Comparison of ENCODE assay signal across 30 mouse cellular contexts in the genomic region with DNA sequence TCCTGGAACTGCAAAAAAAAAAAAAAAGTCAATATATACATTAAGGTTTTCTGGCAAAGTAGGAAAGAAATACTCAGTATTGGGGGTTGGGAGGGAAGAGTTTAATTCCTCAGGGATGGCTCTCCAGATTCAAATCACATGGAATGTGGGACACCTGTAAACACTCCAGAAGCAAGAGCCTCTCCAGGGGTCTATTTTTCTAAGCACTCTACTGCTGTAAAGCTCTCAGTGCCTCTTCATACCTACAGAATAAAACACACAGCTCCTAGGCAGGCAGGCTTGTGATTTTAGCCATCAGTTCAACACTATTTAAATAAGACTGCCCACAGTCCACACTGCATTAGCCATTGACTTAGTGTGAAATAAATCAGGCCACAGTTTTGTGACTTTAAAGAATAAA. TPM values are rescaled to one million over a fixed set of nuclear protein-coding genes. Genes with fewer than 3 reads are reported as not detected.
DNase-seq lines count a peak whose midpoint lies in the region; ATAC-seq and TF ChIP-seq lines count a peak whose summit lies in the region.
"Had no signal": no experiment of that assay in that cellular context is flagged by ENCODE, and none has a peak within 500 bp of the region (broad histone marks: within the 10 kb centered on the region; RNA-seq: fewer than 3 reads in every experiment).

No protein-coding gene starts in this region.

- in situ Hi-C loops in CH12.LX (cut with MboI; ENCODE audit: low pct_ligation_motif_present, low pct_unique_long_range_greater_than_20kb, low sequenced_read_pairs) = no loop called here

- peaks cover 11% of the 10 kb centered on the region for H3K36me3 ChIP-seq in heart, embryonic 13.5 days
- H3K36me3 ChIP-seq in CH12.LX (replicated peaks in 1 of 2; ENCODE audit: control insufficient read depth in 1 of 2, insufficient read depth in 1 of 2, low read length in 1 of 2) = no peaks in the 10 kb centered on the region
- H3K36me3 ChIP-seq: liver, embryonic 12.5 days; midbrain, embryonic 12.5 days; neural tube, embryonic 12.5 days had no signal

- no peaks in the 10 kb centered on the region for H3K79me2 ChIP-seq in CH12.LX (replicated peaks; ENCODE audit: control insufficient read depth, extremely low read depth, insufficient read depth, poor library complexity, severe bottlenecking)

- no peak for TF ChIP-seq EP300 in CH12.LX (IDR thresholded peaks at IDR 0.05; ENCODE audit: low read length)

- intact Hi-C loops in heart, postnatal 36 days (cut with DNase I) = no loop called here

- peaks cover 3% of the 10 kb centered on the region; the same call in 1 of the 2 replicates for H3K9me3 ChIP-seq in heart, embryonic 13.5 days
- peaks cover 6% of the 10 kb centered on the region for H3K9me3 ChIP-seq in CH12.LX (replicated peaks; ENCODE audit: low read length)
- H3K9me3 ChIP-seq: liver, embryonic 12.5 days; midbrain, embryonic 12.5 days; neural tube, embryonic 12.5 days had no signal

- no peak for TF ChIP-seq CTCF in lung, adult 2 months (IDR thresholded peaks at IDR 0.05; ENCODE audit: insufficient read depth, low read length)
- TF ChIP-seq CTCF in CH12.LX (conservative IDR thresholded peaks at IDR 0.05 in 1 of 2, IDR thresholded peaks at IDR 0.05 in 1 of 2; ENCODE audit: low read depth in 2 of 2, low read length in 2 of 2) = no peak
- no peak for TF ChIP-seq CTCF in bone marrow, adult 2 months (IDR thresholded peaks at IDR 0.05; ENCODE audit: control insufficient read depth, insufficient read depth, low read length)

- no peak for DNase-seq in heart, postnatal 36 days
- peak; percentile 9 for DNase-seq in lung, adult 2 months
- no peak for DNase-seq in lung, adult 18-20 months
- DNase-seq in CH12.LX (ENCODE audit: extremely low read depth) = no peak
- no peak for DNase-seq in ovary, postnatal 10 days (ENCODE audit: low spot score)
- DNase-seq: adrenal gland, adult 2 months; adrenal gland, postnatal 36 days; cerebellum, adult 2 months; cerebellum, postnatal 14 days; forebrain, postnatal 0 days; kidney, adult 2 months; kidney, postnatal 4 days; layer of hippocampus, postnatal 36 days; left cerebral cortex, postnatal 4 days; right cerebral cortex, postnatal 4 days had no signal

- H3K27me3 ChIP-seq in heart, embryonic 13.5 days (replicated peaks) = no peaks in the 10 kb centered on the region
- peaks cover 40% of the 10 kb centered on the region for H3K27me3 ChIP-seq in CH12.LX (replicated peaks)
- H3K27me3 ChIP-seq: liver, embryonic 12.5 days; midbrain, embryonic 12.5 days; neural tube, embryonic 12.5 days had no signal

- H3K4me2 ChIP-seq in heart, embryonic 13.5 days = no peak overlapping the region
- peak overlapping the region; percentile 99; the same call in 1 of the 2 replicates for H3K4me2 ChIP-seq in CH12.LX (ENCODE audit: insufficient read depth, low read depth, poor library complexity, severe bottlenecking)
- H3K4me2 ChIP-seq: hindbrain, embryonic 14.5 days; liver, embryonic 12.5 days; midbrain, embryonic 12.5 days; neural tube, embryonic 12.5 days had no signal

- no peak for TF ChIP-seq RAD21 in CH12.LX (IDR thresholded peaks at IDR 0.05; ENCODE audit: low read depth, low read length)

- no peak overlapping the region for H3K4me3 ChIP-seq in heart, embryonic 13.5 days
- no peak overlapping the region for H3K4me3 ChIP-seq in lung, adult 2 months (replicated peaks; ENCODE audit: extremely low read depth, low read depth, low read length)
- no peak overlapping the region for H3K4me3 ChIP-seq in CH12.LX (replicated peaks in 1 of 3; ENCODE audit: low read depth in 2 of 3, low read length in 2 of 3, poor library complexity in 1 of 3)
- H3K4me3 ChIP-seq in bone marrow, adult 2 months (replicated peaks; ENCODE audit: control insufficient read depth, low read depth, low read length) = no peak overlapping the region
- H3K4me3 ChIP-seq: erythroblast, embryonic 14.5 days; liver, embryonic 12.5 days; megakaryocyte, embryonic 14.5 days; midbrain, embryonic 12.5 days; myocyte; neural tube, embryonic 12.5 days had no signal

- ATAC-seq in heart, embryonic 13.5 days (ENCODE audit: extremely low read depth, insufficient number of reproducible peaks, low FRiP score, low TSS enrichment) = no peak
- ATAC-seq: activated CD4-positive, CD25-positive, alpha-beta regulatory T cell, adult 4 months; forebrain, postnatal 0 days; inflammation-experienced regulatory T-cells, adult 6 months; liver, embryonic 12.5 days had no signal

- H3K27ac ChIP-seq in heart, embryonic 13.5 days (replicated peaks) = peak overlapping the region; percentile 61
- no peak overlapping the region for H3K27ac ChIP-seq in CH12.LX (ENCODE audit: insufficient read depth, low read depth)
- peak overlapping the region; percentile 9; the same call in 1 of the 2 replicates for H3K27ac ChIP-seq in bone marrow, adult 2 months (ENCODE audit: control insufficient read depth, insufficient read depth, low read depth, low read length, poor library complexity)
- H3K27ac ChIP-seq: hindbrain, embryonic 14.5 days; kidney, postnatal 0 days; liver, embryonic 12.5 days; midbrain, embryonic 12.5 days; neural tube, embryonic 12.5 days had no signal

- dilution Hi-C loops in CH12.LX (cut with MboI; ENCODE audit: extremely low pct_ligation_motif_present, extremely low pct_unique_long_range_greater_than_20kb, low sequenced_read_pairs) = no loop called here

- H3K9ac ChIP-seq in heart, embryonic 13.5 days = no peak overlapping the region
- no peak overlapping the region for H3K9ac ChIP-seq in CH12.LX (ENCODE audit: insufficient read depth, low read depth)
- H3K9ac ChIP-seq: forebrain, postnatal 0 days; hindbrain, embryonic 14.5 days; liver, embryonic 12.5 days; liver, postnatal 0 days; midbrain, embryonic 12.5 days; neural tube, embryonic 12.5 days had no signal

- TF ChIP-seq POLR2A in lung, adult 2 months (IDR thresholded peaks at IDR 0.05; ENCODE audit: borderline replicate concordance, extremely low read depth, low read depth, low read length) = no peak
- TF ChIP-seq POLR2A in CH12.LX (IDR thresholded peaks at IDR 0.05; ENCODE audit: low read depth, low read length) = no peak
- no peak for TF ChIP-seq POLR2A in bone marrow, adult 2 months (IDR thresholded peaks at IDR 0.05; ENCODE audit: borderline replicate concordance, control insufficient read depth, low read depth, low read length)

- peaks cover 58% of the 10 kb centered on the region for H3K4me1 ChIP-seq in heart, embryonic 13.5 days
- no peaks in the 10 kb centered on the region; the same call in 1 of the 2 replicates for H3K4me1 ChIP-seq in lung, adult 2 months (ENCODE audit: control insufficient read depth, insufficient read depth, low read length)
- H3K4me1 ChIP-seq in CH12.LX (ENCODE audit: control insufficient read depth in 1 of 2, insufficient read depth in 2 of 2) = peaks cover 9 to 33% of the 10 kb centered on the region in 2 experiments
- H3K4me1 ChIP-seq in bone marrow, adult 2 months (ENCODE audit: control insufficient read depth, insufficient read depth, low read length) = no peaks in the 10 kb centered on the region
- H3K4me1 ChIP-seq: liver, embryonic 12.5 days; megakaryocyte, embryonic 14.5 days had no signal

TF ChIP-seq in CH12.LX, 34 proteins besides CTCF, POLR2A, EP300 and RAD21:
- TF ChIP-seq ZKSCAN1 (IDR thresholded peaks at IDR 0.05; ENCODE audit: borderline replicate concordance, low read depth, low read length) (no peak), CHD2 (IDR thresholded peaks at IDR 0.05; ENCODE audit: low read length) (no peak), MAX (IDR thresholded peaks at IDR 0.05; ENCODE audit: low read length) (no peak), MEF2A (IDR thresholded peaks at IDR 0.05; ENCODE audit: borderline replicate concordance, low read depth, low read length) (no peak), POLR2AphosphoS2 (IDR thresholded peaks at IDR 0.05; ENCODE audit: low read depth, low read length) (no peak), MXI1 (IDR thresholded peaks at IDR 0.05; ENCODE audit: low read depth, low read length) (no peak), HCFC1 (IDR thresholded peaks at IDR 0.05; ENCODE audit: low read depth, low read length) (no peak), GABPA (IDR thresholded peaks at IDR 0.05; ENCODE audit: insufficient replicate concordance, low read depth, low read length) (no peak), ELF1 (IDR thresholded peaks at IDR 0.05; ENCODE audit: low read depth, low read length) (no peak), BHLHE40 (IDR thresholded peaks at IDR 0.05; ENCODE audit: low read depth, low read length) (no peak), MAZ (IDR thresholded peaks at IDR 0.05; ENCODE audit: low read depth, low read length) (no peak), JUN (IDR thresholded peaks at IDR 0.05; ENCODE audit: insufficient read depth, low read depth, low read length) (no peak), USF2 (conservative IDR thresholded peaks at IDR 0.05; ENCODE audit: low read depth, low read length) (no peak), MAFK (IDR thresholded peaks at IDR 0.05; ENCODE audit: insufficient replicate concordance, low read length) (no peak), SMC3 (IDR thresholded peaks at IDR 0.05; ENCODE audit: low read depth, low read length) (no peak), ZC3H11A (IDR thresholded peaks at IDR 0.05; ENCODE audit: low read depth, low read length) (no peak)

RNA-seq across cellular contexts. Expression of a gene that starts 53.8 kb away (rescaled TPM):
- 66.1 and 69.8 TPM in 2 replicates for polyA plus RNA-seq in heart, embryonic 13.5 days (2015; fragmentation: Nextera tagmentation; extraction: Ambion mirVana)
- 1 to 10 TPM; 3.7 to 5.7 TPM for total RNA-seq in heart, postnatal 36 days (2021)
- 8.5 and 9.1 TPM in 2 replicates for polyA plus RNA-seq in lung, adult 2 months (2012; rRNA removed)
- total RNA-seq in CH12.LX (2012; rRNA removed) (0.04 TPM in 2 replicates), CH12.LX (2014; rRNA removed) (0.12 and 0.13 TPM in 2 replicates)
- polyA plus RNA-seq in CH12.LX (2012; ENCODE audit: insufficient read length, low read depth) = 0.07 and 0.10 TPM in 2 replicates
- 0.88 and 3.3 TPM in 2 replicates for polyA plus RNA-seq in bone marrow, adult 2 months (2011; ENCODE audit: insufficient read depth, insufficient read length, low replicate concordance, missing spikeins)
- total RNA-seq: gastrocnemius, adult 8-10 months; hematopoietic stem cell, adult 5-6 weeks had no signal
- polyA plus RNA-seq: erythroblast, embryonic 14.5 days; myocyte had no signal
